Mouse (Mus musculus) central nervous system, embryonic 11.5 days (tissue): ENCODE data around the gene Speer4a. TPM values are rescaled to one million over a fixed set of nuclear protein-coding genes. Genes with fewer than 3 reads are reported as not detected.

Experiments used
- polyA plus RNA-seq: library from polyadenylated mRNA; depleted of rRNA; stranded (reverse); fragments of >200 nt; gene quantifications from 2 replicates; pipeline ENCODE4 v1.2.3, GENCODE M21; 2012; rRNA removed

Speer4a gene
- polyA plus RNA-seq = 0.02 TPM in 1 of 2 replicates, not detected in the other

DNA sequence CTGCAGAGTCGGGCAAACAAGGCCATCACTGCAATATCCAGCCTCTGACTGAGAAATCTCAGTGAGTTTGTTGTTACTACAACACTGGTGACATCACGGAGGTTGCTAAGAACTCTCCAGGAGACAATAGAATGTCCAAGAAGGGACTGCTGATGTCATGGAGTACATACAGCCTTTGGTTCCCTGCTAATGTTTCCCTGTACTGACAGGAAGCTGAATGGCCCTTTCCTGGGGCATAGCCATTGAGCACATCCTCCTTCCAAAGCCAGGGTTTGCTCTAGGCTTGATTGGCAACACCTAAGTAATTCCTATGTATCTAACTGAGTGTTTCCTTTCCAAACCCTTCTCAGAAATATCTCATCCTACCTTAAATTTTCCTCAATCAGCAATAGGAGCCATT lies at the start of gene Speer4a:
Speer4a (minus strand) TSS at position 101 of the 400 bp plus-strand sequence.

DNA sequence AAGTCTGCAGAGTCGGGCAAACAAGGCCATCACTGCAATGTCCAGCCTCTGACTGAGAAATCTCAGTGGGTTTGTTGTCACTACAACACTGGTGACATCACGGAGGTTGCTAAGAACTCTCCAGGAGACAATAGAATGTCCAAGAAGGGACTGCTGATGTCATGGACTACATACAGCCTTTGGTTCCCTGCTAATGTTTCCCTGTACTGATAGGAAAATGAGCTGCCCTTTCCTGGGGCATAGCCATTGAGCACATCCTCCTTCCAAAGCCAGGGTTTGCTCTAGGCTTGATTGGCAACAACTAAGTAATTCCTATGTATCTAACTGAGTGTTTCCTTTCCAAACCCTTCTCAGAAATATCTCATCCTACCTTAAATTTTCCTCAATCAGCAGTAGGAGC lies 19.1 kb upstream of the Speer4a start, which contains the start of gene Gm7347:
Gm7347 (minus strand) TSS at position 101 of the 400 bp plus-strand sequence.

DNA sequence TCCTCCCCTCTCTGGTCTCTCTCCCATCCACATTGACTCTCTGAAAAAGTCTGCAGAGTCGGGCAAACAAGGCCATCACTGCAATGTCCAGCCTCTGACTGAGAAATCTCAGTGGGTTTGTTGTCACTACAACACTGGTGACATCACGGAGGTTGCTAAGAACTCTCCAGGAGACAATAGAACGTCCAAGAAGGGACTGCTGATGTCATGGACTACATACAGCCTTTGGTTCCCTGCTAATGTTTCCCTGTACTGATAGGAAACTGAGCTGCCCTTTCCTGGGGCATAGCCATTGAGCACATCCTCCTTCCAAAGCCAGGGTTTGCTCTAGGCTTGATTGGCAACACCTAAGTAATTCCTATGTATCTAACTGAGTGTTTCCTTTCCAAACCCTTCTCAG lies 16.5 kb downstream of the Speer4a start, which contains the start of gene Gm5862:
Gm5862 (minus strand) TSS at position 101 of the 400 bp plus-strand sequence.

DNA sequence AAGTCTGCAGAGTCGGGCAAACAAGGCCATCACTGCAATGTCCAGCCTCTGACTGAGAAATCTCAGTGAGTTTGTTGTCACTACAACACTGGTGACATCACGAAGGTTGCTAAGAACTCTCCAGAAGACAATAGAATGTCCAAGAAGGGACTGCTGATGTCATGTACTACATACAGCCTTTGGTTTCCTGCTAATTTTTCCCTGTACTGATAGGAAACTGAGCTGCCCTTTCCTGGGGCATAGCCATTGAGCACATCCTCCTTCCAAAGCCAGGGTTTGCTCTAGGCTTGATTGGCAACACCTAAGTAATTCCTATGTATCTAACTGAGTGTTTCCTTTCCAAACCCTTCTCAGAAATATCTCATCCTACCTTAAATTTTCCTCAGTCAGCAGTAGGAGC lies 34.7 kb downstream of the Speer4a start, which contains the start of gene Gm1979:
Gm1979 (minus strand) TSS at position 101 of the 400 bp plus-strand sequence.

DNA sequence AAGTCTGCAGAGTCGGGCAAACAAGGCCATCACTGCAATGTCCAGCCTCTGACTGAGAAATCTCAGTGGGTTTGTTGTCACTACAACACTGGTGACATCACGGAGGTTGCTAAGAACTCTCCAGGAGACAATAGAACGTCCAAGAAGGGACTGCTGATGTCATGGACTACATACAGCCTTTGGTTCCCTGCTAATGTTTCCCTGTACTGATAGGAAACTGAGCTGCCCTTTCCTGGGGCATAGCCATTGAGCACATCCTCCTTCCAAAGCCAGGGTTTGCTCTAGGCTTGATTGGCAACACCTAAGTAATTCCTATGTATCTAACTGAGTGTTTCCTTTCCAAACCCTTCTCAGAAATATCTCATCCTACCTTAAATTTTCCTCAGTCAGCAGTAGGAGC lies 50.8 kb downstream of the Speer4a start, which contains the start of gene Gm21698:
Gm21698 (minus strand) TSS at position 101 of the 400 bp plus-strand sequence.

Other genes starting within 250 kb of the Speer4a start
- not detected in 2 replicates for gene Gm21663, start 97.2 kb downstream of the Speer4a start, polyA plus RNA-seq
- not detected in 2 replicates for gene Gm21671, start 85.1 kb downstream of the Speer4a start, polyA plus RNA-seq
- not detected in 2 replicates for gene Gm21680, start 66.9 kb downstream of the Speer4a start, polyA plus RNA-seq
- not detected in 2 replicates for gene Gm21698, start 50.9 kb downstream of the Speer4a start, polyA plus RNA-seq
- not detected in 2 replicates for gene Gm1979, start 34.8 kb downstream of the Speer4a start, polyA plus RNA-seq
- gene Gm5862, start 16.6 kb downstream of the Speer4a start, polyA plus RNA-seq = not detected in 2 replicates
- gene Gm7347, start 19.0 kb upstream of the Speer4a start, polyA plus RNA-seq = not detected in 2 replicates
- gene Gm10471, start 49.7 kb upstream of the Speer4a start, polyA plus RNA-seq = not detected in 2 replicates
- gene 5031410I06Rik, start 65.8 kb upstream of the Speer4a start, polyA plus RNA-seq = not detected in 2 replicates
- gene Gm10220, start 81.9 kb upstream of the Speer4a start, polyA plus RNA-seq = not detected in 2 replicates
- 0.05 TPM in 1 of 2 replicates, not detected in the other for gene Gm7361, start 218.1 kb upstream of the Speer4a start, polyA plus RNA-seq